Mouse (Mus musculus) lung, postnatal 0 days (tissue): Measurements from ENCODE around the gene Gm12216.

ENCODE experiments used
- CTCF ChIP-seq: IDR thresholded peaks from 2 replicates; pipeline ENCODE4 v1.5.1; 2016; ENCODE audit warnings: antibody characterized with exemption, mild to moderate bottlenecking
- EP300 ChIP-seq: IDR thresholded peaks from 2 replicates; pipeline ENCODE4 v1.6.1; 2016; ENCODE audit warnings: antibody characterized with exemption, mild to moderate bottlenecking, control low read depth

DNA sequence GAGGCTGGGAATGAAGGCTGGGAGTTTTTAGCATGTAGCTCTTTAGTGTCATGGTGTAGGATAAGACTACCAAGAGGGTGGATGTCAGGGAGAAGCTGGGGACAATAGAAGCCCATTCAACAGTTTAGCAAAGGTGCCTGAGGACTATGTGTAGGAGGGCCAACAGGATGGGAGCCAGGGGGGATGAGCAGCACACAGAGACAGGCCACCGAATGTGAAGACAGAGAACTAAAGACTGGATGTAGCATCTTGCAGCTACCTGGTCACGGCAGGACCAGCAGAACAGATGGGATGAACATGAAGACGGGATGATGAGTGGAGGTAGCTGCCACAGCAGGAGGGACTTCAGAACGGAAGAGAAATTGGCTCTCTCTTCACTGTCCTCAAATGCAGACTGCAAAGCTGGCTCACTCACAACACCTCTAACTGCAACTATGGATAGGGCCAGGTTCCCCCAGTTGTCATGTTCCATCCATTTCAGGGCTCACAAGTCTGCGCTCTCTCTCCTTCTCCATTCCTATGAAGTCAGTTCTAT is 42.1 kb downstream of the Gm12216 start:
- TF ChIP-seq CTCF: no peak
- TF ChIP-seq EP300: no peak
